Mouse (Mus musculus) kidney, postnatal 0 days (tissue): ENCODE results near the gene Atp6v0a1. TPM values are rescaled to one million over a fixed set of nuclear protein-coding genes. Genes with fewer than 3 reads are reported as not detected.

Experiments used
- ATAC-seq: fragments of 200-750 bp; cut with Nextera tagmentation; replicated peaks from 2 replicates; pipeline ENCODE4 v1.8.0; 2017; ENCODE audit warnings: low read depth, moderate number of reproducible peaks, moderate TSS enrichment, moderate library complexity; ENCODE audit not compliant: low FRiP score
- DNase-seq: peaks from one replicate; pipeline ENCODE4 v3.0.0-alpha.2; 2016; ENCODE audit warnings: low spot score
- H3K27ac ChIP-seq: fragments of 300-500 bp; sonication (generic); 2 replicates; pipeline ENCODE4 v1.5.1; 2014; ENCODE audit warnings: mild to moderate bottlenecking
- H3K27me3 ChIP-seq: fragments of 300-500 bp; sonication (generic); 2 replicates; pipeline ENCODE4 v1.6.1; 2014; ENCODE audit warnings: low read length, mixed read lengths; ENCODE audit not compliant: insufficient read depth
- H3K36me3 ChIP-seq: fragments of 300-500 bp; sonication (generic); 2 replicates; pipeline ENCODE4 v1.6.1; 2014; ENCODE audit warnings: low read length, mixed read lengths; ENCODE audit not compliant: insufficient read depth
- H3K4me1 ChIP-seq: fragments of 300-500 bp; sonication (generic); replicated peaks from 2 replicates; pipeline ENCODE4 v1.6.1; 2014; ENCODE audit warnings: antibody characterized with exemption, low read length, mixed read lengths; ENCODE audit not compliant: insufficient read depth
- H3K4me2 ChIP-seq: fragments of 300-500 bp; sonication (generic); 2 replicates; pipeline ENCODE4 v1.6.1; 2014; ENCODE audit warnings: mild to moderate bottlenecking, low read length, moderate library complexity, mixed read lengths
- H3K4me3 ChIP-seq: fragments of 300-500 bp; sonication (generic); replicated peaks from 2 replicates; pipeline ENCODE4 v1.5.1; 2014; ENCODE audit warnings: low read depth, low read length
- H3K9ac ChIP-seq: fragments of 300-500 bp; sonication (generic); 2 replicates; pipeline ENCODE4 v1.6.1; 2014; ENCODE audit warnings: low read depth, low read length
- H3K9me3 ChIP-seq: fragments of 300-500 bp; sonication (generic); replicated peaks from 2 replicates; pipeline ENCODE4 v1.6.1; 2016; ENCODE audit warnings: low read length, inconsistent platforms, mixed read lengths
- CTCF ChIP-seq: IDR thresholded peaks from 2 replicates; pipeline ENCODE4 v1.5.1; 2016; ENCODE audit warnings: antibody characterized with exemption, low read depth, mild to moderate bottlenecking, moderate library complexity
- WGBS: fragments of 180-500 bp; shearing (Covaris S2); extraction: QIAGEN DNeasy Blood & Tissue Kit; methylation state at CpG from one replicate; pipeline ENCODE4 v1.1.7; 2014; 5-methylcytosine and 5-hydroxymethylcytosine counted together
- polyA plus RNA-seq: library from polyadenylated mRNA; unstranded; fragments of >200 nt; fragmentation: Nextera tagmentation; extraction: Ambion mirVana; gene quantifications from 2 replicates; pipeline ENCODE4 v1.2.1, GENCODE M21; 2015

The Atp6v0a1 gene
- polyA plus RNA-seq, 1 experiment from 2014 or later: 35.1 TPM

GRCm38 (mm10) chr11:101070987-101071386 lies 61.7 kb downstream of the Atp6v0a1 start:
- no peak for TF ChIP-seq CTCF
- 0 out of 2 replicates have a peak overlapping the region, but pooled peaks have one; percentile 13 for H3K9ac ChIP-seq
- no peak for DNase-seq
- H3K4me2 ChIP-seq: peak overlapping the region; percentile 95; the same call in 1 of the 2 replicates
- H3K9me3 ChIP-seq: no peaks in the 10 kb centered on the region
- H3K27me3 ChIP-seq: no peaks in the 10 kb centered on the region
- no peaks in the 10 kb centered on the region for H3K36me3 ChIP-seq
- WGBS: 76% methylated on average over 6 of the region's 6 CpGs
- no peak for ATAC-seq
- no peak overlapping the region for H3K27ac ChIP-seq
- H3K4me3 ChIP-seq: no peak overlapping the region
- peaks cover 5% of the 10 kb centered on the region for H3K4me1 ChIP-seq

DNA sequence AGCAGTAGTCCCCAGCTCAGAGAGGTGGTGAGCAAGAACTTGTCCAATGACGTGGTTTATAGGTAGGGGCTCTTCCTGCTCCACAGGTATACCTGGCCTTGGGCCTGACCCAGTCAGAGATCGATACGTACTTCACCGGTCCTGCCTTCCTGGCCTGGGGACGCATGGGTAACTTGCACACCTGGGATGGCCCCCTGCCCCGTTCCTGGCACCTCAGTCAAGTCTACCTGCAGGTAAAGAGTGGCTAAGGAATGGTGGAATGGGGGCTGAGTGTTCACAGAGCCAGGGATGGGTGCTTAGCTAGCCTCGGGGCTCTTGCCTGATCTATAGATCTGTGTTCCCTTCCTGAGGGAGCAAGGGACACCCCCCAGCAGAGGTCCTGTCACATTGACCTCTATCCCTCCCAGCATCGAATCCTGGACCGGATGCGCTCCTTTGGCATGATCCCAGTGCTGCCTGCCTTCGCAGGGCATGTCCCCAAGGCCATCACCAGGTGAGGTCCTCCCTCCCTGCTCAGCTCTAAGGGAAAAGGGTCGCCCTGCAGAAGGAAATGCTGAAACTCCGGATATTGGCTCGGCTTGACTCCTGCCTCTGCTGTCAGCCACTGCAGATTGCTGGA lies 62.7 kb downstream of the Atp6v0a1 start:
- Histone ChIP-seq H3K27me3 (no peaks in the 10 kb centered on the region), H3K9ac (no peak overlapping the region), H3K4me1 (peaks cover 5% of the 10 kb centered on the region), H3K36me3 (no peaks in the 10 kb centered on the region), H3K4me2 (no peak overlapping the region), H3K9me3 (no peaks in the 10 kb centered on the region), H3K27ac (no peak overlapping the region), H3K4me3 (no peak overlapping the region)
- DNase-seq: no peak
- no peak for TF ChIP-seq CTCF
- WGBS: 67% methylated on average over 14 of the region's 14 CpGs
- ATAC-seq: no peak

DNA sequence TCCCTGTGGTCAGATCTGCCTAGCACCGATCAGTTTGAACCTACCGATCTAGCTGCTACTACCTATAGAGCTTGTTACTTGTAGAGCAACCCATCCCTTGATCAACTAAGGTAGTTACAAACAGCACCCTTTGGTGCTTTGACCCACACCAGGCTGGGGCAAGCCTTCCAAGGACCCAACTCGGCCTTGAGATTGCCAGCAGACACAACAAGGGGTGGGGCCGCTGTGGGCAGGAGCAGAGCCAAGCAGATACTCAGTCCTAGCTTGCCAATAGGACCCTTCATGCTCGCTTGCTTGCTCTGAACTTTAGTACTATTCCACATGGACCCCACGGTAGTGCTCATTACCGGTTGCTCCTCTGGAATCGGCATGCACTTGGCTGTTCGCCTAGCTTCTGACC lies 68.9 kb downstream of the Atp6v0a1 start, which contains the start of gene Hsd17b1:
Gene Hsd17b1 (plus strand): TSS at position 291 of the 400 bp plus-strand sequence.
- WGBS: 71% methylated on average over 9 of the region's 9 CpGs
- Histone ChIP-seq H3K4me1 (peaks cover 12% of the 10 kb centered on the region; the same call in 1 of the 2 replicates), H3K9me3 (no peaks in the 10 kb centered on the region), H3K27me3 (peaks cover 27% of the 10 kb centered on the region), H3K36me3 (no peaks in the 10 kb centered on the region), H3K4me2 (peak within 1 kb of the TSS; percentile 40; the same call in 1 of the 2 replicates), H3K9ac (no peak within 1 kb of the TSS), H3K27ac (no peak within 1 kb of the TSS), H3K4me3 (no peak within 1 kb of the TSS)
- ATAC-seq (no peak), DNase-seq (no peak)
- no peak for TF ChIP-seq CTCF

DNA sequence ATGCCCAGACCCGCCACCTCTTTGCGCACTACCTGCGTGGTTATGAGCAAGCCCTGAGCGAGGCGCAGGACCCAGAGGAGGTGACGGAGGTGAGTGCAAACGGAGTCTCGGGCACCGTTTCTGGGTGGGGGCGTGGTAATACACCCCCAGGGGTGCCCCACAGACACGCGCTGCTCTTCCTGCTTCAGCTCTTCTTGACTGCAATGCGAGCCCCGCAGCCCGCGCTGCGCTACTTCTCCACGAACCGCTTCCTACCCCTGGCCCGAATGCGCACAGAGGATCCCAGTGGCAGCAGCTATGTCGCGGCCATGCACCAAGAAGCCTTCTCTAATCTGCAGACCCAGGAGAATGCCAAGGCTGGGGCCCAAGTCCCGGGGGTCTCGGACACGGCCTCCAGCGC lies 70.5 kb downstream of the Atp6v0a1 start:
- no peak overlapping the region for H3K27ac ChIP-seq
- peaks cover 5% of the 10 kb centered on the region; the same call in 1 of the 2 replicates for H3K36me3 ChIP-seq
- H3K4me1 ChIP-seq: peaks cover 19% of the 10 kb centered on the region
- WGBS: 6% methylated on average over 27 of the region's 27 CpGs
- no peaks in the 10 kb centered on the region for H3K9me3 ChIP-seq
- peaks cover 27% of the 10 kb centered on the region for H3K27me3 ChIP-seq
- DNase-seq (peak; percentile 13), ATAC-seq (no peak)
- H3K9ac ChIP-seq: peak overlapping the region; percentile 23; the same call in 1 of the 2 replicates
- no peak for TF ChIP-seq CTCF
- H3K4me3 ChIP-seq: peak overlapping the region; percentile 2; the same call in 1 of the 2 replicates
- peak overlapping the region; percentile 40 for H3K4me2 ChIP-seq

GRCm38 (mm10) chr11:101080421-101080820 lies 71.2 kb downstream of the Atp6v0a1 start:
- peaks cover 27% of the 10 kb centered on the region for H3K27me3 ChIP-seq

GRCm38 (mm10) chr11:101081659-101082058 lies 72.4 kb downstream of the Atp6v0a1 start:
- no peak overlapping the region; the same call in 1 of the 2 replicates for H3K9ac ChIP-seq
- peak overlapping the region; percentile 93 for H3K27ac ChIP-seq
- H3K4me3 ChIP-seq: peak overlapping the region; percentile 72
- H3K27me3 ChIP-seq: peaks cover 27% of the 10 kb centered on the region
- ATAC-seq: no peak
- peaks cover 10% of the 10 kb centered on the region; the same call in 1 of the 2 replicates for H3K36me3 ChIP-seq
- DNase-seq: no peak
- 3% methylated on average over 10 of the region's 10 CpGs for WGBS
- H3K9me3 ChIP-seq: no peaks in the 10 kb centered on the region
- peak overlapping the region; percentile 86 for H3K4me2 ChIP-seq
- peaks cover 25% of the 10 kb centered on the region for H3K4me1 ChIP-seq
- no peak for TF ChIP-seq CTCF

More at GRCm38 (mm10) chr11:101080421-101080820, 71.2 kb downstream of the Atp6v0a1 start:
- H3K9ac ChIP-seq: no peak overlapping the region
- H3K4me1 ChIP-seq: peaks cover 19% of the 10 kb centered on the region
- H3K4me2 ChIP-seq: no peak overlapping the region
- DNase-seq: no peak
- WGBS: 61% methylated on average over 5 of the region's 5 CpGs
- no peak overlapping the region for H3K27ac ChIP-seq
- peaks cover 10% of the 10 kb centered on the region; the same call in 1 of the 2 replicates for H3K36me3 ChIP-seq
- H3K9me3 ChIP-seq: no peaks in the 10 kb centered on the region
- ATAC-seq: no peak
- TF ChIP-seq CTCF: no peak
- no peak overlapping the region for H3K4me3 ChIP-seq
